Mouse (Mus musculus) thymus, postnatal 14 days (tissue): ENCODE data around the gene Lsamp.

Experiments used
- DNase-seq: peaks from one replicate; pipeline ENCODE4 v3.0.0; 2021

Gene Lsamp

DNA sequence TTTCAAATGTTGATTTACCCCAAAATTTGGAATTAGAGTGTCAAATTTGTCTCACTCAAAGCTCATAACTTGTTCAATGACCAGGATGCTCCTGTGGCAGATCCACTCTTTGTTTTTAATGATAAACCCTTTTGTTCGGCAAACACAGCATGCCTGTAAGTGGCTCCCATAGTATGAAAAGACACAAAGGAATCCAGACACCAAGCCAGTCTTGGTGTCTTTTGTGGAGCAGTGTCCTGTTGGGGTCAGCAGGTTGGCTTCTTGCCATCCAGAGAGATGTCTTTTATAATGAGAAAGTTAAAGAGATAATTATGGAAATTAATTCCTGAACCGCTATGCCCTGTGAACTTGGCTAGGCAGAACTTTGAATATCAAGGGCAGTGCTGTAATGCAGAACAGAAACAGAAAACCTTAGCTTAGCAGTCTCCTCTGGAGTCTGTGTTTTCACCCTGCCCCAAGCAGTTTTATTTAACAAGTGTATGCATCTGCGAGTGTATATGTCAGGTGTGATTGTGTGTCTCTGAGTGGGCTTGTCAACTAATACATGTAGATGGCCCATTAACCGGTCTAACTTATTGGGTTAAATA lies 310.2 kb downstream of the Lsamp start:
- DNase-seq = no peak

DNA sequence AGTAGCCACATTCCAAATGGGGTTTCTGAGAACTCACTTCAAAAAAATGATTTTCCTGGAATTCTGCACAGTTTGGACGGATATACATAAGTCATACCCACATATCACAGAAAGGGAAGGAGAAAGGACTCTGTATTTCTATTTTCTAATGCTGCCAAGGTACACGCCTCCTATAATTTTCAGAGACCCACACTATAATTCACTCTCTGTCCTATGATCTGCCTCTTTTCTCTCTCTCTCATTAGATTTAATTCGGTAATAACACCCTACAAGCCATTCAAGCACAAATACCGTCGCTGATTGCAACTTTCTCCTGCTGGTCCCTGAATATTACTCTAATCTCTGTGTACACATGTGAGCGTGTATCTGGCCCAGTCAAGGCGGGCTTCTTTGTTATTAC lies 311.1 kb downstream of the Lsamp start:
- DNase-seq = no peak

DNA sequence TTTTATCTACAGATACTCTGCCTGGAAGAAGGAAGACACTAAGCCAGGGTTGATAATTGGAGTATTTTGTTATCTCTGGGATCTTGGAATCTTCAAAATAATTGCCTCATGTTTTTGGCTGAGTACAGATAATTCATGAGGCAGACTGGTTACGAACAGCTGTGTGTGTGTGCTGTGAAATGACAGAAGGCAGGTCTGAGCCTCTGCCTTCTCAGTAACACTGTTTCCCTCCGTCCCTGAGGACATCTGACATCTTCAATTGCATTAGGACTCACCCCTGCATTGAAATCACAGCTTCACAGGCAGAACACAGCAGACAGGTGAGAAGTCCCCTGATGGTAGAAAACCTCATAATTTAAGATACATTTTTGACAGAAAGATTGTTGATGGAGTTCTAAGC lies 323.5 kb downstream of the Lsamp start:
- no peak for DNase-seq

DNA sequence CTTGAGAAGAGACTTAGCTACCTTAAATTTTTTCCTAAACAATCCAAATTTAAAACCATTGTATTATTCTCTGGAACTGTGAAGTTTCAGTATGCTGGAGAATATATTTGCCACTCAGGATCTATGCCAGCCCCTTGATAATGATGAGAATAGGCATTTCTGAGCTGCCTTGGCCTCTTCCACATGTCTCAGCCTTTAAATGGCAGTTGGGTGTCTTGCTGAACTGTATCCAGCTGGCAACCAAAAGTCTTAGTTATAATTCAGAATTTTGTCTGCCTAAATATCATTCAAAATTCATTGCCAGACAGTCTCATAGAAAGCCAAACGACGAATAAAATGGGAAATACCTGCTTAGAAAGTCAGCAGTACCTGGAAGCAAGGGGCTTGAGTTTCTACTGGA lies 332.0 kb downstream of the Lsamp start:
- DNase-seq = no peak

DNA sequence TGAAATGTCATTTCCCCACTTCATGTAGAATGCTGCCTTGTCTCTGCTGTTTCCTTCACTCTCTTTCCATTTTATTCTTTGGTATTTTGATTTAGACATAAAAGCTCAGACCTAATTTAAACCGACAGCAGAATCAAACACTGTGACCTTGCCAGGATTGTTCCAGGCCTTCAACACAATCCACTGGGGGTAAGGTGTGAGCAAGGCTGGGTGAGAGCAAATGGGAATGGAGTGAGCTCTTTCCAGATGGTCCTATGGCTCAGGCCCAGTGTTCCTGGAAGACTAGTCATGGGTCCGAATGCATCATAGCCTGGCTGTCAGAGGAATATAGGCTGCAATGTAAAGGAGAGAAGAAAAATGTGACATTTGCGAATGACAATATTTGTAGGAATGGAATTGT lies 340.6 kb downstream of the Lsamp start:
- no peak for DNase-seq

DNA sequence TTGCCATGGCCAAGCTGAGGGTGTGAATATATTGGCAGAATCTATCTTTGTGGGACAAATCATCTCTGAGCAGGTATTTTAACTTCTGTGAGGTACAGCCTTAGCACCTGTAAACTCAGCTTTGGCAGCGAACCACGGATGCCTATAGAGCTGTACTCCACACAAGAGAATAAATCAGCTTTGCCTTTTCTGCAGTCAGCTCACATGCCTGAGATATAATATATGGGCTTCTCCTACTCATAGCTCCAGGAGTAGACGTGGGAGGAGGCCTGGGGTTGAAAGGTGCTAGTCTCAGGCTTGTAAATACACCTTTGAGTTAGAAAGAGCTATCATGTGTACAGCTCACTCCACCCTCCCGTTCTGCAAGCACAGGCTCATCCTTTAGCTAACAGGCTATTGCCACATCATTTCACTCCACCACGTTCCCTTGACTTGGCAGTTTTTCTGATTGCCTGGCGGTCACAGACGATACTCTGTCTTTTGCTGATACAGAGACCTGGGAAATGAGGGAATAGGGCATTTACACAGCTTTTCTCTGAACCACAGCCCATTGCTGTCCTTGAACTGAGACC lies 344.2 kb downstream of the Lsamp start:
- DNase-seq = no peak

DNA sequence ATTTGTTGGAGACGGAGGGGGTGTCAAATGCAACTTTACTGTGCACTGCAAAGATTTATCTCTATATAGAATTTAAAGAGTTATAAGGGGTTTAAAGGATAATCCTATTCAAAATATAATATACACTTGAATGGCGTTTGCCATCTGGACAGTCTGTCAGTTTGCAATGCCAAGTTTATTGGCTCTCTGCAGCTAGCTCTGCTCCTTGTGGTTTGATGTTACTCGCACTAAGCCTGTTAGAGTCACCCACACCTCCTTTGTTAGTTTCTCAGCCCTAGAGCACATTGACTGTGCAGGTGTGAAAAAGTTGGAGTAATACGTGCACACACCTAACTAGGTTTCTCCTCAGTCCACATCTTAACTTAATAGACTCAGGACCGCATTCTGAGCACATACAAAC lies 385.5 kb downstream of the Lsamp start:
- DNase-seq = no peak

DNA sequence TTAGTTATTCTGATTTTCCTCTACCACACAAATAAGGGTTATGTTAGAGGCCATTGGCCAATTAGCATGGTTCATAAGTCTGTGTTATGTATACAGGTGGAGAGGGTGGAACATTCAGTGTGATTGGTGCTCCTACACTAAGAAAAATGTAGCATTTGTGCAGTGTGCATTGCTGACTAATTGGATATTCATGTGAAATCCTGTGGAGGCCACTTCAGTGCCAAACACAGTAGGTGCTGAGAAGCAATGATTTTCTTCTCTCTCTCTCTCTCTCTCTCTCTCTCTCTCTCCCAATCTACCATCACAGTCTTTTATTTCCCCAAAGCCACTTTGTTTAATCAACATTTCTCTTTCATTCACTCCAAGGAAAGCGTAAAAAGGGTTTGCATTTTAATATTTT lies 387.1 kb downstream of the Lsamp start:
- DNase-seq = no peak

DNA sequence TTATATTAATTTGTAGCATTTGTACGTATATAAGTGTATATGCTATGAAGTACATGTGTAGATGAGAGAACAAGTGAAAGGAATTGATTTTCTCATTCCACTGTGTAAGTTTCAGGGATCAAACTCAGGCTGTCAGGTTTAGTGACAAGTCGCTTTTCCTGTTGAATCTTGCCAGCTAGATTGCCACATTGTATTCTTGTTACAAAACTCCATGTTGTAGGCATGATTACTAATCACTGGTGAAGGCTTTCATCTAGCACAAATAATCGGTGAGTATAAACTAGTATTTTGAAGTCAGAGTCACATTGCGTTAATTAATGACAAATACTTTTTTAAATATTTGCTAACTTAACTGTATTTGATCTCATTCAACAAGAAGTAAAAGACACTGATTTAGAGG lies 391.2 kb downstream of the Lsamp start:
- no peak for DNase-seq

DNA sequence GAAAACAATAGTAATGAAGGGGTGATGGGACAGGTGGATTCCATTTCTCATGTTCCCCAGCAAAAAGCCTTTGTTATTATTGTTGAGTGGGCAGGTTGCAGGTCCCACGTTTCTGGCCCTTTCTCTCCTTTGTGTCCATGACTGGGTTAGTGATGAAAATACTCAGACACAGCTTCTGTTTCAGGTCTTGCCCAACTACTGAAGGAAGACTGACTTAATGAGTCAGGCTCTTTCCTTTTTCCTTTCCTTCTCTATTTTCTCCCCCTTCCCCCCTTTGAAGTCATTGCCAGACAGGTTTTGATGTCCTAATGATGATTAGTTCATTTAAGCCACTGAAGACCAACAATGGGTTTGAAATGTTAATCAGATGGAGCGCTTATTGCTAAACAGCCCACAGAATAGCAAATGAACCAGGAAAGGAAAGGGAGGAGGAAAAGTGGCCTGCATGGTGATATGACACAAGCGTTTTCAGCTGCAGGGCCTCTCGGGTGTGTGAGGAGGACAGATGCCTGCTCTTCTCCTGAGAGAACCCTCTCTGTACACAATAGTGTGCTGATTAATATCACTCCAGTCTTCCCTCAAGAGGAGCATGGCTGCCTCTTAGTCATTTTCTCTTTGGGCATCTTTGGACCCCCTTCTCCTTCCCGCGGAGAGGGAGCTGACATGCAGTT lies 393.1 kb downstream of the Lsamp start:
- no peak for DNase-seq

DNA sequence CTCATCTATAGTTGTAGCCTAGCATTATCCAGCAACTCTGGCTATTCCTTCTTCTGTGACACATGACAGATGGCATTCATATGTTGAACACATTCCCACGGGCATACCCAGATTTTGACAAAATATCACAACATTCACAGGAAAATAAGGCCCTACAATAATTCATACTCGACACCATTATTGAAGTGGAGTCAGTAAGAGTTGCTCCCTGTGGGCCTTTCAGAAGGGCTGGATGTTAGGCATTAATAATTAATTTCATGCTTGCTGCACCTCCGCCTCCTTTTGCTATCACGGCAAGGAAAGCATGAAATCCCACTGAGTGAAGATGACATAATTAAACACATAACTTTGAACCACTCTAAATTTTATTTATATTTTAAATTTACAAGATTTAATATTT lies 407.9 kb downstream of the Lsamp start:
- no peak for DNase-seq

DNA sequence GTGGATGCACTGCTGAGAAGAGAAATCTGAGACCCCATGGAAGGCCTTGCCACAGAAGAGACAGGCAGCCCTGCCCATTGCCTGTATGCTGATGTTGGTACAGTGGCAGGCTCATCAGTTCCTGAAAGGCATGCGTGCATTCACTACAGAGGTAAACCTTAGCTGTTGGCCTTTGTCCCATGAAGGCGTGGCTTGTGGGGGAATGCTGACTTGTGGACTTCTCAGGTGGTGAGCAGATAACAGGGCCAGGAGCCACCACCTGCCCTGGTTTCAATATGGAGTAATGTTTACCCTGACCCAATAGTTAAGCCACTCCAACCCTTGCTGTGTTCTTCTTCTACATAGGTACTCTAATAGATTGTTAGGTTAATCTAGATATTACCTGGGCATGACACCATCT lies 415.4 kb downstream of the Lsamp start:
- DNase-seq = no peak

DNA sequence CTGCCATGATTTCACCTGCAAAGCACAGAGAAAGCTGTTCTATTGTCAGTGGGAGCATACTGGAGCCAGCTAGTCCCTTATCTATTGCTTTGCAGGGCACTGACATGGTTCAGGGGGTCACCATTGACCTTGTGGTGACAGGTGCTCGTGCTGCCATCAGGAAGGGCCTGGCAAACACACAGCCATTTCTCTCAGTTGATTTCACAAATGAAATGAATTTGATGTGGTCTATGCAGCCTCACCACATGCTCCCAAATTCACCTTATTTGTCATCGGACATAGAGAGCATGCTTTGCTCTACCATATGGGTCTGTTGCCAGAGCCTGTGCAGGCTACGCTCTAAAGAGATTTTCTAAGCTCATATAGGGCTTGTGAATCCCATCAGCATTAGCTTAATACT lies 450.1 kb downstream of the Lsamp start:
- DNase-seq = no peak

DNA sequence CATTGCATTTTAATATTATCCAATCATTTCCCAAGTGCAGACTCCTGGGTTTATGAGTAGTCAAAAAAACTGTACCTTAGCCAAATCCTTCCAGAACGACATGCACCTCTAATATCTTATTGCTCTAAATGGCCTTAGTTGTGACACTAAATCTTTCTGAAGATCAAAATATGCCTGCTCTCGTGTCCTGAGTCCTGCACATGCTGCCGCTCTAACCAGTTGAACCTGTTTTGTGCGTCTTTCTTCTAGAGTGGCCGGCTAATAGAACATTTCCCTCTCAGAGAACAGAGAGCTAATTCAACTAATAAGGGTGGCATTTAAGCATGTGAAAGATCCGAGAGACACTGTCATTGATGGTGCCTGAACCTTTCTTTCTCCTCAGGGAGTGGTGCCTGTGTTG lies 452.3 kb downstream of the Lsamp start:
- DNase-seq = no peak

DNA sequence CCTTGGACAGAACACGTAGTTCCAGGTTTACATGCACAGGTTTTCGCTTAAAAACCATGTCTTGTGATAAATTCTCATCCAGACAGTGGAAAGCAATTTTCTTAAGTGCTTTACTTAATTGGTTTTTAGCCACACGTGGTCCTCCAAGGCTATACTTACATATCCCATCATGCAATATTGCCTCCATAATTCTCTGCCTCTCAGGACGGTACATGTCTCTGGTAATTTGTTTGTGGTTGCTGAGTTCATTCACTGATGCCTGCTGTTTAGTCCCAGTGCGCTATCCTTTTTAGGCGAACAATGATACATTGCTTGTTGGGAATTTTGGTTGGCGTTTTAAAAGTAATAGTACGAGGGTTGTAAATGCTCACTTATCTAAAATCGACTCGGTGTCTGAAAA lies 453.7 kb downstream of the Lsamp start:
- DNase-seq = no peak

DNA sequence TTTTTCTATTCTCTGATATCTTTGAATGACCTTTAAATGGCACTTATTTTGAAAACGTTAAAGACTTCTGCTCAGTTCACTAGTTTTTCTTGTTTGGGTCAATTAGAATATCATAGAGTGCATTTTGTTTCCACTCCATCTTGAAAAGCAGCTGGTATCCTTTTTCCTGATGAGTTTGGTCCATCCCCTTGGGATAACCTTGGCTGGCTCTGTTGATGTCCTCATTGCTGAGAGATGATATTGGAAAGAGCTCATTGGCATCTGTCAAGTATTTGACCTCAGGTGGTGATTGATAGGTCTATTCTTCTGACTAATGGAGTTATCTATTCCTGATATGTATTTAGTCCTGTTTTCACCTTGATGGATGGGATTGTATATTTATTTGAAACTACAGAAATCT lies 454.7 kb downstream of the Lsamp start:
- no peak for DNase-seq

DNA sequence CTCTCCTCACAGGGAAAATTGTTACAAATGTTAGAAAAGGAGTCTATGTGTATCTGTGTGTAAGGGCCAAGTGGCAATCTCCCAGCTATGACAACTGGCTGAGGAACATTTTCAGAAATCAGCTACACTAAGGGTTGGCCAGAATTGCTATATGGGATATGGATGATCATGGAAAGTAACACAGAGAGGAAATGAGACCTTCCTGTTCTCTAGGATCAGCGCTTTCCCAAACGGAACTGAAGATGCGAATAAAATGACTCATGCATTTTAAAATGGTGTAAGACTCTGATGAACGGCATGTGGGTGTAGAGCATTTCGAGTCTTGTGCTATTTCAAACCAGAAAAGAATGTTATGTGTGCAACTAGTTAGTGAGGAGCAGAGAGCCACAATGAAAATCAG lies 462.4 kb downstream of the Lsamp start:
- DNase-seq = no peak

DNA sequence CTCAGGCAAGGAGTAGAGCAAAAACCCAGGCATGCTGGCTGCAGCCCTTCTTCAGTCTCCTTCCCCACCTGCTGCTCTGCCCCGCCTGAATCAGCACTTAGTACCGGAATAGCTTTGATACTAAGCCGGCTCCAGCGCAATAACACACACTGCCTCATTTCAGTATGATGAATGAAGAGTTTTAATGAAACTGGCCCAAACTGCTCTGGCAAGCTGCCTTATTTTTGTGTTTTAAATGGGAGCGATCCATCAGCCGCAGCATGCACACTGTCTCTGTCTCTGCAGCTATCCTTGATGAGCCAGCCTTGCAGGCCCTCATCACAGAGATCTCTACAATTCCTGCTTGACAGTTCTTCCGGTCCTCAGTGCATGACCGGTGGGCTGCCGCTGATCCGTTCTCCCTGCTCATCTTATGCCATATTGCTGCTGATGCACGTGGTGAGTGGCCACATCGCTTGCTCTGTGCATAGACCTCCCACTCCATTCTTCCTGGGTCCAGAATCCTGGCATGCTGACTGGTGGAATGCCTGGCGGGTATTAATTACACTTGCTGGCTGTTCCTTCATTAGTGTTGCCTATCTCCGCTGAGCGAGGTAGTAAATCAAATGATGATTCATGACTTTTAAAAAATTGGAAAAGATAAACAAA lies 479.4 kb downstream of the Lsamp start:
- DNase-seq = no peak

DNA sequence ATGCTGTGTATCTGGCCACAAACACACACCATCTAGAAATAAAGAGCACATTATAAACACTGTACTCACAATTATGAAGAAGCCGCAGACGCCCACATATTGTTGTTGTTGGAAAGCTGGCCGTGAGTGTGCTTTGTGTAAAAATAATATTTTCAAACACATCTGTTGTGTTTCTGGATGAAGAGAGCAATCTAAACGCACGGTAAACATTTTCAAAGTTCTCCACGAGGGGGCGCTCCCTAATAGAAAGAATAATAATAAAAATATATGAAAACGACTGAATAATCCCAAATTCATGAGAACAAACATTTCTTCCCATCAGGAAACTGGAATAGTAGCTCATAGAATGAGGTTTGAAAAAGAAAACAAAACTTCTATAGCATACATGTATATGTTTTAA lies 482.4 kb downstream of the Lsamp start:
- DNase-seq = no peak

DNA sequence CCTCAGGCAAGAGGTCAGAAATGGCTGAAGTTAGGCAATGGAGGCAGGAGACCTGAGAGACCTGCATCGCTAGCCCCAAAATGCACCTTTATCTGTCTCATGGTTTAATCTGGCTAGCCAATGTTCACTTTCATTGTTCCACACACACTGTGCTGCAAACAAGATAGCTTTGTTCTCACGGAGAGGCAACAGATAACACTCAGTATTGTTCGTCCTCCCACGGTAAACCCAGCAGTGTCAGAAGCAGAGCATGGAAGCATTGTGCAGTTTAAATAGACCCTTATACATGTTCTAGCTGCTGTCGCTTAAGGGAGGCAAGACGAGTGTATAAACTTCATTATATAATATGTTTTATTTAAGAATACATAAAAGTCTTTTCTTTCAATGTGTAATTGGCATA lies 486.8 kb downstream of the Lsamp start:
- DNase-seq = no peak

DNA sequence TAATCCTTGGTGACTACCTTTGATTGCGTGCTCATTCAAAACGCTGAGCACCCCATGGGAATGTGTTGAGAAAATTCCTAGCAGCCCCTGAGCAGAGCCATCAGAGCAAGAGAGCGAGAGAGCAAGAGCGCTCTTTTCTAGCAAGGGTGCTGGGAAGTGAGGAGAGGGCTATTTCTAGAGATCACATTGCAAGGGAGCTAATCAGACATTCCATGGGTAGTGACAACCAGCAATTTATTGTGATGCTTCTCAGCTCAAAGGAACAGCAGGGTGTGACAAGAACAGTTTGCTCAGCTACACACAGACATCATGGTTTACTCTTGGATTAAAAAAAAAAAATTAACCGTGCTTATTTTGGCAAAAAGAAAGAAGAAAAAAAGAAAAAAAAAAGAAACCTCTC lies 487.8 kb downstream of the Lsamp start:
- no peak for DNase-seq

DNA sequence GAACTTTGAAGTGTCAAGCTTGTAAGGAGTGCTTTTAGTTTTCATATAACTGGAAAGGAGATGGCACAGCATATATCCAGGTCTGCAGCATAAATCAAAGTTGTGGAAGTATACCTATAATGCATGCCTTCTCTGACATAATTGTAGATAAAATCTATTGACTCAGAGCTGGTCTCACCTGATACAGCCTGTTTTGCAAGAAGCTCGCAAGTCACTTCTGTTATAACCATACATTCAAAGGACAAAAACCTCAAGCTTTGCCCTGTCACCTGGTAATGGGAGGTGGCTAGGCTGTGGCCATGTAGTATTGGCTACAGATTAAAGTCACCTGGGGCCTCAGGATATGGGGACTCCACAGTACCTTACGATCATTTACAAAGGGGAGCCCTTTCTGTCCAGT lies 507.4 kb downstream of the Lsamp start:
- DNase-seq = no peak

DNA sequence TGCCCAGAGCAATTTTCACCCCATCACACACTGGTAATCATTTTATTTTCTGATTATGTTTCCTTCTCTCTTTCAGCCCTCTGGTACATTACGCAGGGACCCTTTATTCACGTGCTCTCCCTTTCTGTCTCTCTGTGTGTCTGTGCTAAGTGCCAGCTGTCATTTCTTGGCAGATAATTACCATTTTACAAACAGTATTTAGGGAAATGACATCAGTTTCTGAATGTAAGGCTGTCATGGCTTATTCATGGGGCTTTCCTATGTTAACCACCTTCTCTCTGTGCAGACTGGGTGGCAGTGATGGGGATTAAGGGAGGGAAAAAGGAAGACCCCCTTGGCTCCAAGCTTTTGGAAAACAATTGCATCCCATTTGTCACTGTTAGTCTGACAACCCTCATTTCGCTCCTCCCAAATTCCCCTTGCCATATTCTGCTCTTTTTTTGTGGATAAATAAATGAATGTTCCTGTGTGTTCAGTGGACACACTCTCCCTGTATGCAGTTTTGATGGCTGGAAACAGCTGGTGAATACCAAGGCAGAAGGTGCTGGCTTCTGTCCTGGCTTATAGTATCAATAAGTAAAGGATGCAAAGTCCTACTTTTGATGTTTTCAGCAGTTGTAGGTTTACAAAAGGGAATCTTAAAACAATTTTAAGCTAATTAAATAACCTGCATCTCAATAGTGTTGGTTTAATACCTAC lies 520.2 kb downstream of the Lsamp start:
- DNase-seq = no peak
